Mouse (Mus musculus): ENCODE results near the gene Zfp317.

DNA sequence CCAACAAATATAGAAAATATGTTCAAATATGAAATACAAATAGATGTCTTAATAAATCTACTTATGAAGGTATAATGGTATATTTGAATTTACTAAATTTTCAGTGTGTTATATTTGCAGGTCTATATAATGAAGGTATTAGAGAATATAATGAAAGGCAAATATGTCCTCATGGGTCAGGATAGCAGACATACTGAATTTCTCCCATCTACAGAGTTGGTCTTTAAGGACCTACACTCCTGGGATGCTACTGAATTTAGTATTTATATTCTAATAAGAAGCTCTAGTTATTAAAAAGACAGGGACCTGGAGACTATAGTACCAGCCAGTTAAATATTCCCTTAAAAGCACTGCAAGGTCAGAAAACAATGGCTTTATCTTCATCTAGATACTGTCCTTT lies 39.6 kb upstream of the Zfp317 start, which contains the start of gene Olfr855:
- TF ChIP-seq CTCF (IDR thresholded peaks at IDR 0.05; ENCODE audit: borderline replicate concordance, extremely low read depth, insufficient read depth, insufficient read length) (no peak), POLR2A (IDR thresholded peaks at IDR 0.05; ENCODE audit: borderline replicate concordance, extremely low read depth, insufficient read depth, insufficient read length, poor library complexity, severe bottlenecking) (no peak)
